16 mouse cellular contexts compared by ENCODE assay signal in genomic region chr2:56457594-56457993, GRCm38 (mm10).
DNase-seq lines count a peak whose midpoint lies in the region; ATAC-seq lines count a peak whose summit lies in the region.
"Had no signal": no experiment of that assay in that cellular context is flagged by ENCODE, and none has a peak within 500 bp of the region (broad histone marks: within the 10 kb centered on the region; RNA-seq: fewer than 3 reads in every experiment).

No protein-coding gene starts in this region.

- H3K27me3 ChIP-seq in neural tube, embryonic 13.5 days: no peaks in the 10 kb centered on the region
- no peaks in the 10 kb centered on the region for H3K27me3 ChIP-seq in neural tube, embryonic 15.5 days (replicated peaks)
- no peaks in the 10 kb centered on the region for H3K27me3 ChIP-seq in limb, embryonic 12.5 days
- H3K27me3 ChIP-seq: liver, embryonic 13.5 days had no signal

- WGBS in neural tube, embryonic 13.5 days: 19% methylated on average over 1 of the region's 1 CpGs
- 26% methylated on average over 1 of the region's 1 CpGs for whole genome bisulfite sequencing in neural tube, embryonic 15.5 days
- WGBS in limb, embryonic 12.5 days: 4% methylated on average over 1 of the region's 1 CpGs

- H3K9me3 ChIP-seq in neural tube, embryonic 13.5 days: no peaks in the 10 kb centered on the region
- H3K9me3 ChIP-seq in neural tube, embryonic 15.5 days (replicated peaks): no peaks in the 10 kb centered on the region
- no peaks in the 10 kb centered on the region for H3K9me3 ChIP-seq in limb, embryonic 12.5 days
- H3K9me3 ChIP-seq: embryonic facial prominence, embryonic 10.5 days; liver, embryonic 13.5 days had no signal

- no peak overlapping the region for H3K4me3 ChIP-seq in neural tube, embryonic 13.5 days
- H3K4me3 ChIP-seq in neural tube, embryonic 15.5 days (replicated peaks): no peak overlapping the region
- no peak overlapping the region for H3K4me3 ChIP-seq in limb, embryonic 12.5 days (replicated peaks)
- H3K4me3 ChIP-seq: embryonic facial prominence, embryonic 10.5 days; liver, embryonic 13.5 days had no signal

- peaks cover 28% of the 10 kb centered on the region for H3K4me1 ChIP-seq in neural tube, embryonic 13.5 days (replicated peaks)
- H3K4me1 ChIP-seq in neural tube, embryonic 15.5 days: peaks cover 14% of the 10 kb centered on the region; the same call in 1 of the 2 replicates
- H3K4me1 ChIP-seq in limb, embryonic 12.5 days (replicated peaks): peaks cover 26% of the 10 kb centered on the region
- H3K4me1 ChIP-seq: liver, embryonic 13.5 days had no signal

- no peaks in the 10 kb centered on the region for H3K36me3 ChIP-seq in neural tube, embryonic 13.5 days
- no peaks in the 10 kb centered on the region for H3K36me3 ChIP-seq in neural tube, embryonic 15.5 days
- no peaks in the 10 kb centered on the region for H3K36me3 ChIP-seq in limb, embryonic 12.5 days
- H3K36me3 ChIP-seq: embryonic facial prominence, embryonic 10.5 days; liver, embryonic 13.5 days had no signal

- peak; percentile 65; the same call in 1 of the 2 replicates for ATAC-seq in neural tube, embryonic 13.5 days (ENCODE audit: low read depth)
- ATAC-seq in neural tube, embryonic 15.5 days (ENCODE audit: low FRiP score): no peak
- peak; percentile 73; the same call in 1 of the 2 replicates for ATAC-seq in limb, embryonic 12.5 days (ENCODE audit: insufficient number of reproducible peaks, insufficient read depth, low FRiP score, low TSS enrichment, low read depth)

- peak; percentile 11 to 45 for DNase-seq in cerebellum, postnatal 10 days
- no peak for DNase-seq in cerebellum, postnatal 36 days
- DNase-seq in heart, postnatal 4 days: no peak
- DNase-seq in testis, postnatal 14 days (ENCODE audit: low spot score): no peak
- no peak for DNase-seq in cerebellum, adult 18-20 months
- DNase-seq: gastrocnemius, postnatal 25 days; kidney, adult 2 months; kidney, postnatal 36 days; liver, embryonic 13.5 days; right cerebral cortex, postnatal 25 days; thymus, postnatal 14 days had no signal

- H3K9ac ChIP-seq in neural tube, embryonic 13.5 days: no peak overlapping the region
- no peak overlapping the region for H3K9ac ChIP-seq in neural tube, embryonic 15.5 days (replicated peaks)
- no peak overlapping the region for H3K9ac ChIP-seq in limb, embryonic 12.5 days (replicated peaks)
- H3K9ac ChIP-seq: liver, embryonic 13.5 days had no signal

- no peak overlapping the region for H3K4me2 ChIP-seq in neural tube, embryonic 13.5 days
- H3K4me2 ChIP-seq in neural tube, embryonic 15.5 days: no peak overlapping the region
- no peak overlapping the region for H3K4me2 ChIP-seq in limb, embryonic 12.5 days
- H3K4me2 ChIP-seq: liver, embryonic 13.5 days had no signal

- no peak overlapping the region for H3K27ac ChIP-seq in neural tube, embryonic 13.5 days (replicated peaks)
- H3K27ac ChIP-seq in neural tube, embryonic 15.5 days (replicated peaks): no peak overlapping the region
- no peak overlapping the region for H3K27ac ChIP-seq in limb, embryonic 12.5 days
- H3K27ac ChIP-seq: embryonic facial prominence, embryonic 10.5 days; liver, embryonic 13.5 days; stomach, postnatal 0 days had no signal

Comparison
In these comparisons a context has a peak if more than half of its experiments do, and no peak if none do; other contexts are left out.
1. DNase-seq: peak in cerebellum, postnatal 10 days (2 of 2); none in cerebellum, postnatal 36 days (0 of 2), heart, postnatal 4 days (single experiment), testis, postnatal 14 days (single experiment) and cerebellum, adult 18-20 months (0 of 2).